Mouse (Mus musculus): ENCODE results near the gene Med13l. TPM values are rescaled to one million over a fixed set of nuclear protein-coding genes. Genes with fewer than 3 reads are reported as not detected.
A peak's percentile ranks its signal among the peaks of the same experiment; 100 is the strongest.

The Med13l gene
- polyA plus RNA-seq, 1 experiment from 2014 or later, result 5.9 TPM

- ATAC-seq, result no peak
- 77% methylated on average over 4 of the region's 4 CpGs for WGBS (ENCODE audit: insufficient replicate concordance)
- no peak overlapping the region for H3K4me3 ChIP-seq (ENCODE audit: low read depth, low read length)
- TF ChIP-seq EP300 (IDR thresholded peaks at IDR 0.05; ENCODE audit: low read depth), result no peak
- no peak for TF ChIP-seq CTCF (IDR thresholded peaks at IDR 0.05; ENCODE audit: low read depth)
- peaks cover 9% of the 10 kb centered on the region; the same call in 1 of the 2 replicates for H3K4me1 ChIP-seq (ENCODE audit: insufficient read depth)
- H3K27me3 ChIP-seq (ENCODE audit: insufficient read depth, low read length), result no peaks in the 10 kb centered on the region
- no peak overlapping the region for H3K27ac ChIP-seq (ENCODE audit: low read depth)
- no peaks in the 10 kb centered on the region for H3K9me3 ChIP-seq (ENCODE audit: low read length)
- no peaks in the 10 kb centered on the region for H3K36me3 ChIP-seq (replicated peaks; ENCODE audit: insufficient read depth, low read length)
- no peak for DNase-seq
- H3K9ac ChIP-seq (replicated peaks), result no peak overlapping the region
- no peak overlapping the region for H3K4me2 ChIP-seq (ENCODE audit: low read depth, low read length)
Measured at GRCm38 (mm10) chr5:118700978-118701377, 140.5 kb downstream of the Med13l start.

GRCm38 (mm10) chr5:118702674-118703073, 142.2 kb downstream of the Med13l start:
- DNase-seq (no peak), ATAC-seq (no peak)
- Histone ChIP-seq H3K27me3 (ENCODE audit: insufficient read depth, low read length) (no peaks in the 10 kb centered on the region), H3K4me1 (ENCODE audit: insufficient read depth) (peaks cover 4% of the 10 kb centered on the region; the same call in 1 of the 2 replicates), H3K36me3 (replicated peaks; ENCODE audit: insufficient read depth, low read length) (no peaks in the 10 kb centered on the region), H3K4me2 (ENCODE audit: low read depth, low read length) (no peak overlapping the region), H3K4me3 (ENCODE audit: low read depth, low read length) (no peak overlapping the region), H3K9me3 (ENCODE audit: low read length) (no peaks in the 10 kb centered on the region), H3K9ac (replicated peaks) (no peak overlapping the region), H3K27ac (ENCODE audit: low read depth) (no peak overlapping the region)
- 70% methylated on average over 9 of the region's 9 CpGs for WGBS (ENCODE audit: insufficient replicate concordance)
- TF ChIP-seq CTCF (IDR thresholded peaks at IDR 0.05; ENCODE audit: low read depth) (no peak), EP300 (IDR thresholded peaks at IDR 0.05; ENCODE audit: low read depth) (no peak)

DNA sequence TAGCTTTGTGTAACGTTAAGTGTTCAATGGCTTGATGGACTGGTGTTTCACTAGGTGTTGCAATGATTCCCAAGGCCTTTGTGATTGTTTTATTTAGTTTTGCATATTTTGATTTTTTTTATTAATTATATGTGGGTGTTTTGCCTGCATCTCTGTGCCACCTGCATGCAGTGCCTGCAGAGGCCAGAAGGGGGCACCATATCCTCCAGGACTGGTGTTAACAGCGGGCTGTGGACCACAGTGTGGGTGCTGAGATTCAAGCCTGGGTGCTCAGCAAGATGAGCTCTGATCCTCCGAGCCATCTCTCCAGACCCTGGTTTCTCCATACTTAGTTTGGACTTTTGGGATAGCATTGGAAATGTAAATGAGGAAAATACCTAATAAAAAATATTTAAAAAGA, 143.7 kb downstream of the Med13l start:
- WGBS (ENCODE audit: insufficient replicate concordance), result 75% methylated on average over 3 of the region's 3 CpGs
- no peaks in the 10 kb centered on the region for H3K9me3 ChIP-seq (ENCODE audit: low read length)
- no peak overlapping the region for H3K4me2 ChIP-seq (ENCODE audit: low read depth, low read length)
- no peak overlapping the region for H3K4me3 ChIP-seq (ENCODE audit: low read depth, low read length)
- H3K27me3 ChIP-seq (ENCODE audit: insufficient read depth, low read length), result no peaks in the 10 kb centered on the region
- H3K4me1 ChIP-seq (ENCODE audit: insufficient read depth), result peaks cover 2% of the 10 kb centered on the region; the same call in 1 of the 2 replicates
- no peaks in the 10 kb centered on the region for H3K36me3 ChIP-seq (replicated peaks; ENCODE audit: insufficient read depth, low read length)
- no peak overlapping the region for H3K9ac ChIP-seq (replicated peaks)
- peak; percentile 52 for DNase-seq
- TF ChIP-seq EP300 (IDR thresholded peaks at IDR 0.05; ENCODE audit: low read depth) (no peak), CTCF (IDR thresholded peaks at IDR 0.05; ENCODE audit: low read depth) (peak; percentile 78)
- no peak for ATAC-seq
- H3K27ac ChIP-seq (ENCODE audit: low read depth), result no peak overlapping the region

DNA sequence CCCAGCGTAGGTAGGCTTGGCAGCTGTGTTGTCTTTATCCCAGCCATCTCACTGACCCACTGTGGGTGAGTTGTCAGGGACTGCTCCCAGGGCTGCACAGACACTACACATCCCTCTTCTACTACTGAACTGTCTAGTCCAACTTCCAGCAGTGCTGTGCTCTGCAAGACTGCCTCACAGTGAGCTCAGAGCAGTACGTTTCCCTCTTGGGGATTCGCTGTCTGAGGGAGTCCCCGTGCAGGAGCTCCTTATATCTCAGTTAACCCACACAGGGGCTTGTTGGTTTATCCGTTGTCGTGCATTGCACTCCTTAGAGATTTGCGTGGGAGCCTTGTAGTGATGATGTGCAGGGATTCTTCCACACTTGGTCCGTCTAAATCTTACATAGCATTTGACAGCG, 144.5 kb downstream of the Med13l start:
- peaks cover 4% of the 10 kb centered on the region for H3K4me1 ChIP-seq (ENCODE audit: insufficient read depth)
- H3K36me3 ChIP-seq (replicated peaks; ENCODE audit: insufficient read depth, low read length), result no peaks in the 10 kb centered on the region
- no peak overlapping the region for H3K4me2 ChIP-seq (ENCODE audit: low read depth, low read length)
- no peaks in the 10 kb centered on the region for H3K27me3 ChIP-seq (ENCODE audit: insufficient read depth, low read length)
- H3K4me3 ChIP-seq (ENCODE audit: low read depth, low read length), result no peak overlapping the region
- no peak for DNase-seq
- 82% methylated on average over 9 of the region's 9 CpGs for WGBS (ENCODE audit: insufficient replicate concordance)
- H3K9me3 ChIP-seq (ENCODE audit: low read length), result no peaks in the 10 kb centered on the region
- no peak for TF ChIP-seq EP300 (IDR thresholded peaks at IDR 0.05; ENCODE audit: low read depth)
- no peak for TF ChIP-seq CTCF (IDR thresholded peaks at IDR 0.05; ENCODE audit: low read depth)
- H3K27ac ChIP-seq (ENCODE audit: low read depth), result no peak overlapping the region
- ATAC-seq, result no peak
- no peak overlapping the region for H3K9ac ChIP-seq (replicated peaks)

DNA sequence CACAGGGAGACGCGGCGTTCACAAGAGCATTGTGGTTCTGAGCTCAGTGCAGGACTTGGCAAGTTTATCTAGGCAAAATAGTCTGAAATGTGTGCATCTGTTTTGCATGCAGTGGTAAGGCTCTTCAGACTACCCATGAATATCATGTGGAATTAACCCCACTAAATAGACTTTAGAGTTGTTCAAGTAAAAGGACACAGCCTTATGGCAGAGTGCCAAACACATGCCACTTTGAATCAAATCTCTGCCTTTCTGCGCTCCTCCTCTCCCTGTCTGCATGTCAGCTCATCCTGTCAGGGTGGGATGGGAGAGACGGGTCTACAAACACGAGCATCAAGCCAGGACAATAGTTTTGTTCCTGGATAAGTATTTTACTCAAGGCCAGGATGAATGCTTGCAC, 145.5 kb downstream of the Med13l start:
- H3K9me3 ChIP-seq (ENCODE audit: low read length), result no peaks in the 10 kb centered on the region
- no peak for ATAC-seq
- H3K4me2 ChIP-seq (ENCODE audit: low read depth, low read length), result no peak overlapping the region
- H3K27me3 ChIP-seq (ENCODE audit: insufficient read depth, low read length), result no peaks in the 10 kb centered on the region
- H3K4me3 ChIP-seq (ENCODE audit: low read depth, low read length), result no peak overlapping the region
- DNase-seq, result no peak
- no peak overlapping the region for H3K27ac ChIP-seq (ENCODE audit: low read depth)
- H3K36me3 ChIP-seq (replicated peaks; ENCODE audit: insufficient read depth, low read length), result no peaks in the 10 kb centered on the region
- 82% methylated on average over 6 of the region's 6 CpGs for WGBS (ENCODE audit: insufficient replicate concordance)
- H3K4me1 ChIP-seq (ENCODE audit: insufficient read depth), result peaks cover 6% of the 10 kb centered on the region
- TF ChIP-seq EP300 (IDR thresholded peaks at IDR 0.05; ENCODE audit: low read depth) (no peak), CTCF (IDR thresholded peaks at IDR 0.05; ENCODE audit: low read depth) (no peak)
- no peak overlapping the region for H3K9ac ChIP-seq (replicated peaks)

- no peak overlapping the region for H3K9ac ChIP-seq (replicated peaks)
- WGBS (ENCODE audit: insufficient replicate concordance), result 87% methylated on average over 3 of the region's 3 CpGs
- no peaks in the 10 kb centered on the region for H3K27me3 ChIP-seq (ENCODE audit: insufficient read depth, low read length)
- no peaks in the 10 kb centered on the region for H3K9me3 ChIP-seq (ENCODE audit: low read length)
- H3K4me2 ChIP-seq (ENCODE audit: low read depth, low read length), result no peak overlapping the region
- no peaks in the 10 kb centered on the region for H3K36me3 ChIP-seq (replicated peaks; ENCODE audit: insufficient read depth, low read length)
- peaks cover 6% of the 10 kb centered on the region for H3K4me1 ChIP-seq (ENCODE audit: insufficient read depth)
- ATAC-seq (no peak), DNase-seq (no peak)
- H3K4me3 ChIP-seq (ENCODE audit: low read depth, low read length), result no peak overlapping the region
- TF ChIP-seq CTCF (IDR thresholded peaks at IDR 0.05; ENCODE audit: low read depth) (no peak), EP300 (IDR thresholded peaks at IDR 0.05; ENCODE audit: low read depth) (no peak)
- no peak overlapping the region for H3K27ac ChIP-seq (ENCODE audit: low read depth)
Measured at GRCm38 (mm10) chr5:118706414-118706813, 145.9 kb downstream of the Med13l start.

DNA sequence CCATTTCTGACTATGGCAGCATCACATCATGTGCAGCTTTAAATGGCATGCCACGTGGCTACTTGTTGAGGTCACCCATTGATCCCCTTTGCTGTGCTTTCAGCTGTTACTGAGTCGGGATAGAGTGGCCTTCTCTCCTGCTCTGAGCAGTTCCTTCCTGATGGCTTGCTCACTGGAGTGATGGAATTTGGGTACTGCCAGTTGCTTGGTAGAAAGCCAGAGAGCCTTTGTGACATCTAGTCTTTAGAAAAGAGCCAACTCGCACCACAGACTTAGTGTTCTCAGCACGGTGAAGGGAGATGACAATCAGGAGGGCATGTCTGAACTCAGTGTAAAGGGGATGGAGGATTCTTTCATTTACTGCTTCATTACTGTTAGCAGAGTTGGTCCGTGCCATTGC, 147.0 kb downstream of the Med13l start:
- no peak overlapping the region for H3K27ac ChIP-seq (ENCODE audit: low read depth)
- 76% methylated on average over 5 of the region's 5 CpGs for WGBS (ENCODE audit: insufficient replicate concordance)
- DNase-seq, result no peak

More for the DNA sequence above, 147.0 kb downstream of the Med13l start:
- H3K4me1 ChIP-seq (ENCODE audit: insufficient read depth), result peaks cover 4% of the 10 kb centered on the region
- no peak for ATAC-seq
- H3K4me2 ChIP-seq (ENCODE audit: low read depth, low read length), result no peak overlapping the region
- H3K9me3 ChIP-seq (ENCODE audit: low read length), result no peaks in the 10 kb centered on the region
- H3K9ac ChIP-seq (replicated peaks), result no peak overlapping the region
- H3K36me3 ChIP-seq (replicated peaks; ENCODE audit: insufficient read depth, low read length), result no peaks in the 10 kb centered on the region
- H3K4me3 ChIP-seq (ENCODE audit: low read depth, low read length), result no peak overlapping the region
- TF ChIP-seq EP300 (IDR thresholded peaks at IDR 0.05; ENCODE audit: low read depth) (no peak), CTCF (IDR thresholded peaks at IDR 0.05; ENCODE audit: low read depth) (no peak)
- H3K27me3 ChIP-seq (ENCODE audit: insufficient read depth, low read length), result no peaks in the 10 kb centered on the region
